Mouse (Mus musculus) CH12.LX (cell line): ENCODE results near the gene Zfp950.

Experiments
- CTCF ChIP-seq, 2 experiments: IDR thresholded peaks in 1 of 2; conservative IDR thresholded peaks in 1 of 2; 2 replicates each; pipeline ENCODE4 v1.5.1; 2011 to 2012; ENCODE audit warnings: low read depth in 2 of 2, low read length in 2 of 2, improper control_type of control experiment in 1 of 2, inconsistent platforms in 1 of 2, mild to moderate bottlenecking in 1 of 2, moderate library complexity in 1 of 2
- EP300 ChIP-seq: IDR thresholded peaks from 2 replicates; pipeline ENCODE4 v1.6.1; 2011; ENCODE audit warnings: low read length, improper control_type of control experiment
- HCFC1 ChIP-seq: IDR thresholded peaks from 2 replicates; pipeline ENCODE4 v1.6.1; 2012; ENCODE audit warnings: low read depth, mild to moderate bottlenecking, inconsistent platforms, low read length, improper control_type of control experiment
- RAD21 ChIP-seq: IDR thresholded peaks from 2 replicates; pipeline ENCODE4 v1.6.1; 2011; ENCODE audit warnings: low read depth, mild to moderate bottlenecking, low read length, improper control_type of control experiment, moderate library complexity

DNA sequence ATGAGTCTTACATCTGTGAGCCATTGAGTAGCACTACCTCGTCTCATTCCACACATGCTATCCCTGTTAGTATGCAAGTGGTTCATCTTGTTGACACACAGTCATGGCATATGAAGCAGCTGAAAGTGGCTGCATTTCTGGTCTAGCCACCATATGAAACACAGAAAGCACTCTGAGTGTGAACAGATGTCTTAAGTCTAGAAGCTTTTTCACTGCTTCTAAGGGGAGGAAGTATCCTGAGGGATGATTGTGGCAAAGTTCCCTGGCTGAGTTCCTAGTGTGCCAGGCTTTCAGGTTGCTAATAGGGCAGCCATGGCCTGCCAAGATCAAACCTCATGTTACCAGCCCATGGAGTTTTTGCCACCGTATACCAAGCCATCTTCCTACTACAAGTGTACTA is 92.0 kb downstream of the Zfp950 start:
- no peak for TF ChIP-seq EP300
- no peak for TF ChIP-seq RAD21
- no peak for TF ChIP-seq HCFC1
- TF ChIP-seq CTCF (conservative IDR thresholded peaks at IDR 0.05 in 1 of 2, IDR thresholded peaks at IDR 0.05 in 1 of 2; ENCODE audit: low read depth in 2 of 2, low read length in 2 of 2) = no peak
